Comparison of ENCODE assay signal across 16 mouse cellular contexts in genomic region chr14:32167326-32167725, GRCm38 (mm10). TPM values are rescaled to one million over a fixed set of nuclear protein-coding genes. Genes with fewer than 3 reads are reported as not detected.
DNase-seq lines count a peak whose midpoint lies in the region; ATAC-seq lines count a peak whose summit lies in the region.
"Had no signal": no experiment of that assay in that cellular context is flagged by ENCODE, and none has a peak within 500 bp of the region (broad histone marks: within the 10 kb centered on the region; RNA-seq: fewer than 3 reads in every experiment).

No protein-coding gene starts in this region.

- H3K4me1 ChIP-seq in heart, embryonic 11.5 days (ENCODE audit: control insufficient read depth, insufficient read depth, low read length) = peaks cover 18% of the 10 kb centered on the region
- peaks cover 64% of the 10 kb centered on the region for H3K4me1 ChIP-seq in liver, embryonic 16.5 days (ENCODE audit: control insufficient read depth, low read depth, low read length)

- H3K4me3 ChIP-seq in heart, embryonic 11.5 days (ENCODE audit: low read depth, low read length) = peak overlapping the region; percentile 61
- H3K4me3 ChIP-seq in liver, embryonic 16.5 days (ENCODE audit: low read depth, low read length) = peak overlapping the region; percentile 69

- no peak for ATAC-seq in heart, embryonic 11.5 days (replicated peaks; ENCODE audit: insufficient number of reproducible peaks, low FRiP score, low TSS enrichment)
- ATAC-seq in common myeloid progenitor, adult 5-6 weeks (replicated peaks; ENCODE audit: low read depth, poor library complexity, severe bottlenecking) = peak; percentile 33
- 0 out of 2 replicates have a peak, but pooled peaks have one; percentile 19 for ATAC-seq in liver, embryonic 16.5 days (ENCODE audit: low read depth)

- H3K9me3 ChIP-seq in heart, embryonic 11.5 days (replicated peaks; ENCODE audit: control insufficient read depth, low read length) = no peaks in the 10 kb centered on the region
- H3K9me3 ChIP-seq in liver, embryonic 16.5 days (replicated peaks; ENCODE audit: control insufficient read depth, low read length) = no peaks in the 10 kb centered on the region

- peak overlapping the region; percentile 96 for H3K4me2 ChIP-seq in heart, embryonic 11.5 days
- peak overlapping the region; percentile 82 for H3K4me2 ChIP-seq in liver, embryonic 16.5 days (ENCODE audit: low read depth, low read length)

- H3K27me3 ChIP-seq in heart, embryonic 11.5 days (ENCODE audit: control insufficient read depth, insufficient read depth, low read length) = no peaks in the 10 kb centered on the region
- H3K27me3 ChIP-seq in liver, embryonic 16.5 days (ENCODE audit: control insufficient read depth, insufficient read depth, low read depth, low read length) = no peaks in the 10 kb centered on the region

- no peak for DNase-seq in heart, postnatal 25 days (ENCODE audit: low spot score)
- DNase-seq in 3T3-L1 (ENCODE audit: low read depth, low spot score) = peak; percentile 59
- no peak for DNase-seq in thymus, postnatal 36 days
- no peak for DNase-seq in right cerebral cortex, adult 2 months (ENCODE audit: low spot score in 2 of 2)
- no peak for DNase-seq in cerebellum, postnatal 25 days
- DNase-seq: adrenal gland, postnatal 25 days; cerebellum, adult 9-11 months; gastrocnemius, postnatal 36 days; right cerebral cortex, postnatal 14 days had no signal

- WGBS in heart, embryonic 11.5 days (ENCODE audit: insufficient replicate concordance) = 74% methylated on average over 5 of the region's 5 CpGs
- WGBS in liver, embryonic 16.5 days (ENCODE audit: insufficient replicate concordance) = 23% methylated on average over 5 of the region's 5 CpGs

- intact Hi-C loops in heart, postnatal 25 days (cut with DNase I) = no loop called here

- no peaks in the 10 kb centered on the region for H3K36me3 ChIP-seq in heart, embryonic 11.5 days (ENCODE audit: control insufficient read depth, insufficient read depth, low read length)
- H3K36me3 ChIP-seq in liver, embryonic 16.5 days (ENCODE audit: control insufficient read depth, insufficient read depth) = peaks cover 26% of the 10 kb centered on the region

- H3K27ac ChIP-seq in heart, embryonic 11.5 days (ENCODE audit: low read depth, low read length) = peak overlapping the region; percentile 86; the same call in 1 of the 2 replicates
- peak overlapping the region; percentile 99 for H3K27ac ChIP-seq in liver, embryonic 16.5 days (ENCODE audit: low read length)

- peak overlapping the region; percentile 23; the same call in 1 of the 2 replicates for H3K9ac ChIP-seq in heart, embryonic 11.5 days (ENCODE audit: low read depth, low read length)
- peak overlapping the region; percentile 76 for H3K9ac ChIP-seq in liver, embryonic 16.5 days (ENCODE audit: low read depth, low read length)

RNA-seq across cellular contexts. Expression of gene Ncoa4, which starts 7.7 kb away (rescaled TPM):
- 145 and 157 TPM in 2 replicates for polyA plus RNA-seq in heart, embryonic 11.5 days (2014; fragmentation: Nextera tagmentation; extraction: Ambion mirVana)
- total RNA-seq in heart, postnatal 25 days (2021) = 100 to 1,000 TPM; 126 TPM
- 136 and 176 TPM in 2 replicates for total RNA-seq in common myeloid progenitor, adult 5-6 weeks (2017)
- 355 and 363 TPM in 2 replicates for polyA plus RNA-seq in liver, embryonic 16.5 days (2015; fragmentation: Nextera tagmentation; extraction: Ambion mirVana)

RNA-seq across cellular contexts. Expression of gene Msmb, which starts 25.5 kb away (rescaled TPM):
- not detected in 2 replicates for polyA plus RNA-seq in heart, embryonic 11.5 days (2014; fragmentation: Nextera tagmentation; extraction: Ambion mirVana)
- total RNA-seq in heart, postnatal 25 days (2021) = not detected
- not detected in 2 replicates for total RNA-seq in common myeloid progenitor, adult 5-6 weeks (2017)
- 0.49 TPM in 1 of 2 replicates, not detected in the other for polyA plus RNA-seq in liver, embryonic 16.5 days (2015; fragmentation: Nextera tagmentation; extraction: Ambion mirVana)
- total RNA-seq: adrenal gland, postnatal 25 days; gastrocnemius, postnatal 36 days; layer of hippocampus, adult 18-20 months; left cerebral cortex, postnatal 25 days had no signal
- polyA plus RNA-seq: embryonic facial prominence, embryonic 14.5 days; lung, embryonic 16.5 days had no signal

RNA-seq across cellular contexts. Expression of gene Timm23, which starts 34.4 kb away (rescaled TPM):
- 322 and 324 TPM in 2 replicates for polyA plus RNA-seq in heart, embryonic 11.5 days (2014; fragmentation: Nextera tagmentation; extraction: Ambion mirVana)
- 100 to 1,000 TPM; 209 to 233 TPM for total RNA-seq in heart, postnatal 25 days (2021)
- total RNA-seq in common myeloid progenitor, adult 5-6 weeks (2017) = 160 and 196 TPM in 2 replicates
- 147 and 154 TPM in 2 replicates for polyA plus RNA-seq in liver, embryonic 16.5 days (2015; fragmentation: Nextera tagmentation; extraction: Ambion mirVana)

RNA-seq across cellular contexts. Expression of gene Parg, which starts 34.4 kb away (rescaled TPM):
- 33.4 and 36.7 TPM in 2 replicates for polyA plus RNA-seq in heart, embryonic 11.5 days (2014; fragmentation: Nextera tagmentation; extraction: Ambion mirVana)
- total RNA-seq in heart, postnatal 25 days (2021) = 10 to 100 TPM; 21.7 to 22.1 TPM
- total RNA-seq in common myeloid progenitor, adult 5-6 weeks (2017) = 101 and 118 TPM in 2 replicates
- 11.6 and 11.8 TPM in 2 replicates for polyA plus RNA-seq in liver, embryonic 16.5 days (2015; fragmentation: Nextera tagmentation; extraction: Ambion mirVana)
